In the genomic region with DNA sequence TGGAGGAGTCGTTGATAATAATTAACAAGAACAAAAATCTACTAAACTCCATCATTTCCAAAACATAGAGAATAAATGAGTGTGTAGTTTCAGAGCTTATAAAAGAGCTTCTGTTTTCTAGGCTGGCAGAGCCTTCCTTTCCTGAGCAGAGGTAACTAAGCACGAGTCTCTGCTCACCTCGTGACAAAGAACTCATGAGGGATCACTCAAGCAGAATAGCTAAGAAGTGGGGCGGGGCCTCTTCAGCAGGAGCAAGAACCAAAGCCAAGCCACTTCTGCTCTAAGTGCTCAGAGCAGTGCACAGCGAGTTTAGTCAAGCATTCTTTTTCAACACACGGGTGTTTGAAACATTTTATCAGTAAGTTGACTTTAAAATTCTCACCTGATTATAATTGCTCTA, we compare ENCODE assay signal across 12 mouse cellular contexts. TPM values are rescaled to one million over a fixed set of nuclear protein-coding genes. Genes with fewer than 3 reads are reported as not detected.
DNase-seq lines count a peak whose midpoint lies in the region; ATAC-seq lines count a peak whose summit lies in the region.
"Had no signal": no experiment of that assay in that cellular context is flagged by ENCODE, and none has a peak within 500 bp of the region (broad histone marks: within the 10 kb centered on the region; RNA-seq: fewer than 3 reads in every experiment).

No protein-coding gene starts in this region.

- H3K27me3 ChIP-seq in forebrain, embryonic 14.5 days (replicated peaks; ENCODE audit: control insufficient read depth, insufficient read depth, low read length), result no peaks in the 10 kb centered on the region
- no peaks in the 10 kb centered on the region for H3K27me3 ChIP-seq in forebrain, embryonic 10.5 days (ENCODE audit: poor library complexity, severe bottlenecking)
- H3K27me3 ChIP-seq: heart, embryonic 13.5 days; megakaryocyte, embryonic 14.5 days had no signal

- DNase-seq in forebrain, embryonic 14.5 days (ENCODE audit: low spot score), result peak; percentile 11
- DNase-seq in forebrain, embryonic 10.5 days (ENCODE audit: extremely low spot score, low spot score), result no peak
- peak; percentile 61 for DNase-seq in ZHBTc4 (ENCODE audit: low read depth, low spot score)
- DNase-seq in kidney, postnatal 10 days, result peak; percentile 59
- DNase-seq in frontal cortex, adult 2 months (ENCODE audit: extremely low spot score in 1 of 2, low spot score in 1 of 2), result no peak
- DNase-seq in adipocyte (ENCODE audit: low spot score), result no peak
- no peak for DNase-seq in gastrocnemius, postnatal 14 days
- DNase-seq: embryo, embryonic 11 days; right cerebral cortex, postnatal 4 days had no signal

- no peak overlapping the region for H3K4me2 ChIP-seq in forebrain, embryonic 14.5 days (ENCODE audit: low read length)
- H3K4me2 ChIP-seq: heart, embryonic 13.5 days had no signal

- no peak overlapping the region for H3K4me3 ChIP-seq in forebrain, embryonic 14.5 days (ENCODE audit: low read depth, low read length)
- H3K4me3 ChIP-seq in forebrain, embryonic 10.5 days, result no peak overlapping the region
- H3K4me3 ChIP-seq: heart, embryonic 13.5 days; megakaryocyte, embryonic 14.5 days had no signal

- ATAC-seq in forebrain, embryonic 14.5 days, result no peak
- ATAC-seq in monocyte, adult 5-6 weeks (replicated peaks; ENCODE audit: insufficient number of reproducible peaks, low FRiP score, low TSS enrichment, poor library complexity, severe bottlenecking), result peak; percentile 65

- no peak overlapping the region for H3K27ac ChIP-seq in forebrain, embryonic 14.5 days (ENCODE audit: low read depth, low read length)
- no peak overlapping the region for H3K27ac ChIP-seq in forebrain, embryonic 10.5 days
- H3K27ac ChIP-seq: heart, embryonic 13.5 days had no signal

- intact Hi-C loops in gastrocnemius, postnatal 14 days (cut with DNase I; ENCODE audit: low total_unique reads), result no loop called here

- 33% methylated on average over 6 of the region's 6 CpGs for WGBS in forebrain, embryonic 14.5 days
- 45% methylated on average over 6 of the region's 6 CpGs for WGBS in forebrain, embryonic 10.5 days

- H3K4me1 ChIP-seq in forebrain, embryonic 14.5 days (ENCODE audit: control insufficient read depth, insufficient read depth, low read length), result no peaks in the 10 kb centered on the region
- peaks cover 5% of the 10 kb centered on the region; the same call in 1 of the 2 replicates for H3K4me1 ChIP-seq in forebrain, embryonic 10.5 days

- H3K36me3 ChIP-seq in forebrain, embryonic 14.5 days (ENCODE audit: control insufficient read depth, insufficient read depth, low read length), result no peaks in the 10 kb centered on the region
- H3K36me3 ChIP-seq in forebrain, embryonic 10.5 days (replicated peaks), result no peaks in the 10 kb centered on the region
- H3K36me3 ChIP-seq: heart, embryonic 13.5 days had no signal

- H3K9ac ChIP-seq in forebrain, embryonic 14.5 days (ENCODE audit: low read length), result no peak overlapping the region
- H3K9ac ChIP-seq: heart, embryonic 13.5 days had no signal

- H3K9me3 ChIP-seq in forebrain, embryonic 14.5 days (replicated peaks; ENCODE audit: control insufficient read depth, low read length), result no peaks in the 10 kb centered on the region
- no peaks in the 10 kb centered on the region for H3K9me3 ChIP-seq in forebrain, embryonic 10.5 days
- H3K9me3 ChIP-seq: heart, embryonic 13.5 days; megakaryocyte, embryonic 14.5 days had no signal

RNA-seq across cellular contexts. Expression of a gene that starts 40.9 kb away (rescaled TPM):
- polyA plus RNA-seq in forebrain, embryonic 14.5 days (2014; fragmentation: Nextera tagmentation; extraction: Ambion mirVana), result 63.5 and 65.3 TPM in 2 replicates
- polyA plus RNA-seq in forebrain, embryonic 10.5 days (2016; fragmentation: Nextera tagmentation; extraction: Ambion mirVana), result 96.2 and 103 TPM in 2 replicates
- 256 to 830 TPM (median 616 TPM) in 3 replicates for total RNA-seq in monocyte, adult 5-6 weeks (2017)
- polyA plus RNA-seq in frontal cortex, adult 2 months (2012; rRNA removed), result 92.1 and 106 TPM in 2 replicates
- total RNA-seq in gastrocnemius, postnatal 14 days (2021), result 10 to 100 TPM; 36.7 to 45.6 TPM

RNA-seq across cellular contexts. Expression of a gene that starts 45.7 kb away (rescaled TPM):
- polyA plus RNA-seq in forebrain, embryonic 14.5 days (2014; fragmentation: Nextera tagmentation; extraction: Ambion mirVana), result 34.1 and 34.2 TPM in 2 replicates
- 16.2 and 16.6 TPM in 2 replicates for polyA plus RNA-seq in forebrain, embryonic 10.5 days (2016; fragmentation: Nextera tagmentation; extraction: Ambion mirVana)
- 33.7 to 53.5 TPM (median 47.2 TPM) in 3 replicates for total RNA-seq in monocyte, adult 5-6 weeks (2017)
- polyA plus RNA-seq in frontal cortex, adult 2 months (2012; rRNA removed), result 16.8 and 17.9 TPM in 2 replicates
- total RNA-seq in gastrocnemius, postnatal 14 days (2021), result 10 to 100 TPM; 30.2 to 36.7 TPM

Comparison
In these comparisons a context has a peak if more than half of its experiments do, and no peak if none do; other contexts are left out.
1. DNase-seq: peak in forebrain, embryonic 14.5 days (single experiment), ZHBTc4 (single experiment) and kidney, postnatal 10 days (single experiment); none in forebrain, embryonic 10.5 days (single experiment), frontal cortex, adult 2 months (0 of 2), adipocyte (single experiment) and gastrocnemius, postnatal 14 days (single experiment).